Mouse (Mus musculus): ENCODE measurements around the gene Mesd. TPM values are rescaled to one million over a fixed set of nuclear protein-coding genes. Genes with fewer than 3 reads are reported as not detected.
"Not testable (repeated sequence)": the region's sequence is repeated elsewhere in the genome, so short reads cannot be mapped to it uniquely, and the experiment has no call there.

The Mesd gene
- total RNA-seq, 2 experiments from 2014 or later, result 55.4 to 60.3 TPM

DNA sequence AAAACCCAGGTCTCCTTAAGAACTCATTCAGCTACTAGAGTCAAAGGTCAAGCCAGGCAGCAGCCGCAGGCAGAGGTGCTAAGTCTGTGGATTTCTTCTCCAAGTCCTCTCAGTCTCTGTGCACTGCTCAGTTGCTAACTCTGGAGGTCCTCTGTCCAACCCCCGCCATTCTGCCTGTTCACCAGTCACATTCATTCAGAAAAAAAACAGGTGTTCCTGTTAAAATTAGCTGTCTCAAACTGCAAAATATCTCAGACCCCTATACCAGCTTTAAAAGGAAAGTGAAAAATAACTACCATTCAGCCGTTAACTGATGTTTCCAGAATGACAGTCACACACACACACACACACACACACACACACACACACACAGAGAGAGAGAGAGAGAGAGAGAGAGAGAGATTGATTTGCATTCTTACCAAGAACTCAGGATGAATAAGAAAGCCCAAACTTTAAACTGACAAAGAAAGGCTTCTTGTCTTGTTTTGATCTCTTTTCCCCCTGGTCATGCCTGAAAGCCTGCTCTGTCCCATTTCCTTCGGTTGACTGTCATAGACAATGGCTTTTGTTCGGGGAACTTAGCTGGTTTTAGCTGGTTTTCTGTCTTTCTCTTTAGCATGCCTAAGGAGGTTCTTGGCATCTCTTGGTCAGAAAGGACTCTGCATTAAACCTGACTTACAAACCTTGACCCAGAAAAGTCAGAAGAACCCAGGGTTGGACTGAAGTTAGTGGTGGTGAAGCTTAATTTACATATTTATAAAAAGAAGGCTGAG, 5.4 kb upstream of the Mesd start:
- intact Hi-C loops (cut with DNase I), result no loop called here
- DNase-seq, result no peak

DNA sequence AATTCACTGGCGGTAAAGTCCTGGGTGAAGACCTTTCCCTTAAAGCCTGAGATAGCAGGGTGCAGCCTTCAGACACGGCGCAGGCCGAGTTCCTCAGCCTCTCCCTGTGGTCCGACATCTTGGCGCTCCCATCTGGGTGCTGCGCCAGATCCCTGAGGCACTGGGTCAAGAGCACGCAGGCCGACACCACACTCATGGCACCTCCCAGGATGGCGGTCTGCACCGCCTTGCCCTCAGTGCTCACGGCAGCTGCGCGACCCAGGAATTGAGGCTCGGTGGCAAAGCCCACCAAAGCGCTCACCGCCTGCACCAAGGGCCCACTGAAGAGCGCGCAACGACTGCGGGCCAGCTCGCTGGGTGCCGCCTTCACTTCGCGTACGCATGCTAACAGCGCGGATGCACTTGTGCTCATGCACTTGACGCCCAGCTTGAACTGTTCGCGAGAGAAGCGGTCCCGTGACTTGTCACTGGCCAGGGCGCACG, 2.1 kb upstream of the Mesd start:
- peak; percentile 18 for DNase-seq
- intact Hi-C loops (cut with DNase I), result loop anchor here (10.0 kb wide), 2 partner anchors 67 to 317 kb away; no protein-coding TSS in a partner anchor

GRCm38 (mm10) chr7:83882633-83883275, 1.5 kb upstream of the Mesd start:
- intact Hi-C loops (cut with DNase I), result loop anchor here (10.0 kb wide), 2 partner anchors 68 to 318 kb away; no protein-coding TSS in a partner anchor
- DNase-seq, result peak; percentile 56

GRCm38 (mm10) chr7:83883276-83884020, 818 bp upstream of the Mesd start:
- intact Hi-C loops (cut with DNase I), result loop anchor here (10.0 kb wide), 2 partner anchors 69 to 319 kb away; no protein-coding TSS in a partner anchor
- DNase-seq, result peak; percentile 65

DNA sequence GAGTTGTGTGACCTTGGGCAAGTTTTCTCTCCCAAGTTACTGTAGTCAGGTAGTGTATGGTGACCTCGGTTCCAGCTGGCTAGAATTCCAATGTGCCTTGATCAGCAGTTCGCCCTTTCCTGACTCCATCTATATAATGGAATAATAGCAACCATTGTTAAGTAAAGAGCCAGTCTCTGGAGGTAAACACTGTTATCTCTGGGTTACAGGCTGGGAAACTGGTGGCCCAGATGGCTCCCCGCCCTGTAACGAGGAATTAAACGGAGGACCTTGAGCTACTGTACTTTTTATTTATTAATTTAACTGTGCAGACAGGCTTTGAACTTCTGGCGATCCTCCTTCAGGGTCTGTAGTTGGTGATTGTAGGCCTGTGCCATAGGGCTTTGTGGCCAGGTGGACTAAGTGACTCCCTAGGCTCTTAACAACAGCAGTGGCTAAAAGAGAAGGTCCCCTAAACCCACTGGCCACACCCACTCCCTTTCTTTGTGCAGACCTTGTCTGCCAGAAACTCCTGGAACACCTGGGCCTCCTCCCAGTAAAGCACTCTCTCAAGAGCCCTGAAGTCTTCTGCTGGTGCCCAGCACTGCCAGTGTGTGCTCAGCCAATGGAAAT, 761 bp downstream of the Mesd start:
- intact Hi-C loops (cut with DNase I), result loop anchor here (10.0 kb wide), 2 partner anchors 70 to 320 kb away; no protein-coding TSS in a partner anchor
- no peak for DNase-seq

- intact Hi-C loops (cut with DNase I), result loop anchor here (10.0 kb wide), 2 partner anchors 71 to 321 kb away; no protein-coding TSS in a partner anchor
These were observed 1.6 kb downstream of the Mesd start for GRCm38 (mm10) chr7:83885835-83886234.

GRCm38 (mm10) chr7:83886366-83887129, 2.3 kb downstream of the Mesd start:
- no peak for DNase-seq
- intact Hi-C loops (cut with DNase I), result loop anchor here (10.0 kb wide), 2 partner anchors 72 to 322 kb away; no protein-coding TSS in a partner anchor

More at GRCm38 (mm10) chr7:83885835-83886234, 1.6 kb downstream of the Mesd start:
- no peak for DNase-seq

GRCm38 (mm10) chr7:83889383-83889782, 5.1 kb downstream of the Mesd start:
- no peak for DNase-seq
- intact Hi-C loops (cut with DNase I), result loop anchor here (10.0 kb wide), 2 partner anchors 75 to 325 kb away; no protein-coding TSS in a partner anchor

DNA sequence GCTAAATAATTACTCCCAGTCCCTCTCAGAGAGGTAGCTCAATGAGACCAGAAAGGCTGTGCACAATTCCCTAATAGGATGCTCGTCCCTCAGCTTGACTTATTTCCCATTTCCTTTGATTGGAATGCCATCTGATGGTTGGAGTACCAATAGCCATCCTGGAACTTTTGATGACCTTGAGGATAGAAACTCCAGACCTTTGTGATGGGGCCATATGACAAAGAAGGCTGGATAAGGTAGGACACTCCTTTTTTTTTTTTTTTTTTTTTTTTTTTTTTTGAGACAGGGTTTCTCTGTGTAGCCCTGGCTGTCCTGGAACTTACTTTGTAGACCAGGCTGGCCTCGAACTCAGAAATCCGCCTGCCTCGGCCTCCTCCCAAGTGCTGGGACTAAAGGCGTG, 5.7 kb downstream of the Mesd start:
- not testable (repeated sequence) for DNase-seq
- intact Hi-C loops (cut with DNase I), result loop anchor here (10.0 kb wide), 2 partner anchors 75 to 325 kb away; no protein-coding TSS in a partner anchor

- DNase-seq, result peak; percentile 99
- intact Hi-C loops (cut with DNase I), result no loop called here
These were observed 7.4 kb downstream of the Mesd start for GRCm38 (mm10) chr7:83891433-83892332.

- intact Hi-C loops (cut with DNase I), result no loop called here
- no peak for DNase-seq
These were observed 8.0 kb downstream of the Mesd start for GRCm38 (mm10) chr7:83892333-83892669.

GRCm38 (mm10) chr7:83894348-83894747, 10.1 kb downstream of the Mesd start:
- no peak for DNase-seq
- intact Hi-C loops (cut with DNase I), result no loop called here

- DNase-seq, result no peak
- intact Hi-C loops (cut with DNase I), result no loop called here
These were observed 11.9 kb downstream of the Mesd start for GRCm38 (mm10) chr7:83896077-83896740.

GRCm38 (mm10) chr7:83898267-83898666, 14.0 kb downstream of the Mesd start:
- intact Hi-C loops (cut with DNase I), result no loop called here

GRCm38 (mm10) chr7:83900519-83900918, 16.3 kb downstream of the Mesd start:
- intact Hi-C loops (cut with DNase I), result no loop called here
- DNase-seq, result no peak

More at GRCm38 (mm10) chr7:83898267-83898666, 14.0 kb downstream of the Mesd start:
- no peak for DNase-seq

DNA sequence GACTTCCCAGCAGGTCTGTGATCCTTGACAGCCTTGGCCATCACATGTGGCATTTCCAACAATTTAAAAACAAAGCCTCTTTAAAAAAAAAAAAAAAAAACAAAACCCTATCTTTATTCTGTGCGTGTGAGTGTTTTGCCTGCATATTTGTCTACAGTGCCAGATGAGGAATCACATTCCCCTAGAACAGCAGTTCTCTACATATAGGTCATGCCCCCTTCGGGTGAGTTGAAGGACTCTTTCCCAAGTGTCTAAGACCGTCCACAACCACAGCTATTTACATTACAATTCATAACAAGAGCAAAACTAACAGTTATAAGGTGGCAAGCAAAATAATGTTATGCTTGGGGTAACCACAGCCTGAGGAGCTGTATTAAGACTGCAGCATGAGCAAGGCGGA, 17.2 kb downstream of the Mesd start:
- intact Hi-C loops (cut with DNase I), result no loop called here
- DNase-seq, result no peak

DNA sequence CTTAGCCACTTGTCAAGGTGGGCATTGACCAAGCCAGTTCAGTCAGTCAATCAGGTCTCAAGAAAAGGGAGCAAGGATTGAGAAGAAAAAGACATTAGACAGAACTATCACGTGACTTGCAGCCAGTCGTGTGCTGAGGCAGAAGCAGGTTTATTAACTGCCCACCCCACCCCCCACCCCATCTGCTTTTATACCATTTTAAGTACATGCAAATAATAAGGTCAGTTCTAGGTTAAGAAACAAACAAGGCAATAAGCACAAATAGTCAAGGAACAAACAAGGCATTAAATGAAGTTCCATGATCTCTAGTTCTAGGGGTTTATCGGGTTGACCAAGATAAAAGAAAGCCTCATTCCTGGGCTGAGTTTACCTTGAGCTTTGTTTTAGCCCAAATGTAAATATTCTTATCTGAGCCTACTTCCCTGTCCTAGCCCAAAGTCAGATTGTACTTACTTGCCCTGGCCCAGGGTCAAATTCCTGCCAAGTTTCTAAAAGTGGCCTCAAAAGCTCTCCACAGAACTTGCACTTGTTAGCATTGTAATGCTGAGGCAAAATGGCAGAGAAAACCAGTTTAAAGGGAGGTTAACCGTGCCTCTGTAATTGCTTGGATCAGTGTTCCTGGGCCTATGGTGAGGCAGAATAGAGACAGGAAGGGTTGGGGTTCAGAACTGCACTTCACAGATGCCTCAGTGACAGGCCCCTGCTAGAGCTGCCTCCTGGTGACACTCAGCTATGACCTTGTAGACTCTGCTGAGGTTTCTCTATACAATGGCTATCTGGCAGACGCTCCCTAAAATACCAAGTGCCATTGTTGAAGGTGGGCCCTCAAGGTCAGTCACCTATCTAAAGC, 18.3 kb downstream of the Mesd start:
- intact Hi-C loops (cut with DNase I), result no loop called here
- DNase-seq, result no peak

Data from left cerebral cortex, postnatal 4 days (tissue).